Mouse (Mus musculus) mesoderm, embryonic 11.5 days (tissue): Measurements from ENCODE around the gene Cx3cr1.
"Not testable (repeated sequence)": the region's sequence is repeated elsewhere in the genome, so short reads cannot be mapped to it uniquely, and the experiment has no call there.

ENCODE experiments used
- DNase-seq: peaks from one replicate; pipeline ENCODE4 v3.0.0-alpha.2; 2012; ENCODE audit warnings: low read depth, low spot score

Gene Cx3cr1

GRCm38 (mm10) chr9:120069779-120070178, at the start of gene Cx3cr1:
Gene Cx3cr1, minus strand, starts transcription at chr9:120069879.
- no peak for DNase-seq

- DNase-seq: no peak
Observed at GRCm38 (mm10) chr9:120118212-120118611, 48.5 kb upstream of the Cx3cr1 start.

- DNase-seq: no peak
Observed at GRCm38 (mm10) chr9:120116184-120116624, 46.5 kb upstream of the Cx3cr1 start.

DNA sequence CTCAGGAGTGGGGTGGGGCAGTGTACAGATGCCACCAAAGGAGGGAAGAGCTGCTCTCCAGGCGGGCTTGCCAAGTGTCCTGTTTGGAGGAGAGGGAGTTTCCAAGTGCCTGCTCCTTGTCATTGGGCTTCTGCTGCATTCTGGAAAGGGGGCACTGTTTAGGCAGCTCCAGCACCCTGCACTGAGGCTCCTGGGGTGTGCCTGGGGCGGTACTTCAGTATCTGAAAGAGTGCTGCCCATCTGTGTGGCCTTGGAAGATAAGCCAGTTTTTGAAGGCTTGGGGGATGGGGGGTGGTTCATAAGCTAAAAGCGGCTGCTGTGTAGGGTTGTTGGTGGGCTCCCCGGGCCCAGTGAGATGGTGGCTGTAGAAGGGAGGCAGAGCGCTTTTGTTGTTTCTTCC, 45.9 kb upstream of the Cx3cr1 start:
- no peak for DNase-seq

GRCm38 (mm10) chr9:120114789-120115151, 45.1 kb upstream of the Cx3cr1 start:
- DNase-seq: no peak

GRCm38 (mm10) chr9:120114051-120114788, 44.5 kb upstream of the Cx3cr1 start:
- no peak for DNase-seq

DNA sequence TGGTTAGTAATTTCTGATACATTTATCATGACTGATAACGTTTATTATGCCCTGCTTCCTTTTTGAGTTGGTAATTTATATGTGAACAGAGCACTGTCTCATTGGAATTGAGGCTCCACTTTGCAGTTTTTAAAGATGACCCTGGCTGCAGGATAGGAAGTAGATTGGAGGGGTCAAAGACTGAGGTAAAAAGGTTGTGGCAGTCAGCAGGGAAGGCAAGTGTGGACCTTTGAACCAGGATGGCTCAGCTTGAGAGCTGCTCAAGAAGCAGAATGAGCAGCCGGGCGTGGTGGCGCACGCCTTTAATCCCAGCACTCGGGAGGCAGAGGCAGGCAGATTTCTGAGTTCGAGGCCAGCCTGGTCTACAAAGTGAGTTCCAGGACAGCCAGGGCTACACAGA, 43.8 kb upstream of the Cx3cr1 start:
- no peak for DNase-seq

DNA sequence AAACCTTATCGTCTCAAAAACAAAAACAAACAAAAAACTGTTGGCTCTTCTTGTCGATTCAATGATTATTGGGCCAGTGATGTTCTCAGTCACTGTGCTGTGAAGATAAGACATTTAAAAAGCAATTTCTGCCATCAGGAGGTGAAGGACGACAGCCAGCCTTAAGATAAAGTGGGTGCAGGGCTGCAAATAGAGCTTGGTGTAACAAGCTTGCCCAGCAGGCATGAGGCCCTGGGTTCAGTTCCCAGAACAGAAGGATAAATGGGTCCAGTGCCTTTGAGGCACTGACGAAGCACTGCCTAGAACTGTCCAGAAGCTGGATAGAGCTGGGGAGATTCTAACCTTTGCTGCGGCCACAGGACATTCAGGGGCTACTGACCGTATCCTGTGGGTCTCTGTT, 42.8 kb upstream of the Cx3cr1 start:
- DNase-seq: no peak

DNA sequence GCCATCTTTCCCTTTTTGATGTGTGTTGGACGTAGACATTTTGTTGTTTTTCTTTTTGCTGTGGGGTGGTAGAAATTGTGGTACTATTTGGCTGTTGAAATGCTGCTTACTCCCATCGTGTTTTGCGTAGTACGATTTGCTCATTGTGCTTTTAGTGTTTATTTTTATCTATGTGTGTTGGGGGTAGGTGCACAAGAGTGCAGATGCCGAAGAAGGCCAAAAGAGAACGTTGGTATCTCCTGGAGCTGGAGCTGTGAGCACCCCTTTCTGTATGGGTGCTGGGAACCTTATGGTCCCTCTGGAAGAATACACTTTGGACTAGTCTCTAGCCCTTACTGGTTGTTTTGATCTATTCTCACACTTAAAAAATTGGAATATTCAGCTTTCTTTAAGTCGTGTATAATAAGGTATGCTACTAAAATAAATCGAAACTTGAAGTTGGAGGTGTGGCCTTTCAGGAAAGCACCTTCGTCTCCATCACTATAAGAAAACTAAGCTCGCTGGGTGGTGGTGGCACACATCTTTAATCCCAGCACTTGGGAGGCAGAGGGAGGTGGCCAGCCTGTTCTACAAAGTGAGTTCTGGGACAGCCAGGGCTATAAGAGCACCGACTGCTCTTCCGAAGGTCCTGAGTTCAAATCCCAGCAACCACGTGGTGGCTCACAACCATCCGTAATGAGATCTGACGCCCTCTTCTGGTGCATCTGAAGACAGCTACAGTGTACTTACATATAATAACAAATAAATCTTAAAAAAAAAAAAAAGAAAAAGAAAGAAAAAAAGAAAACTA, 41.7 kb upstream of the Cx3cr1 start:
- DNase-seq: no peak

- DNase-seq: peak; percentile 96
Observed at GRCm38 (mm10) chr9:120110211-120111018, 40.7 kb upstream of the Cx3cr1 start, which contains the start of gene Slc25a38. Gene Slc25a38, plus strand, starts transcription at chr9:120110374.

DNA sequence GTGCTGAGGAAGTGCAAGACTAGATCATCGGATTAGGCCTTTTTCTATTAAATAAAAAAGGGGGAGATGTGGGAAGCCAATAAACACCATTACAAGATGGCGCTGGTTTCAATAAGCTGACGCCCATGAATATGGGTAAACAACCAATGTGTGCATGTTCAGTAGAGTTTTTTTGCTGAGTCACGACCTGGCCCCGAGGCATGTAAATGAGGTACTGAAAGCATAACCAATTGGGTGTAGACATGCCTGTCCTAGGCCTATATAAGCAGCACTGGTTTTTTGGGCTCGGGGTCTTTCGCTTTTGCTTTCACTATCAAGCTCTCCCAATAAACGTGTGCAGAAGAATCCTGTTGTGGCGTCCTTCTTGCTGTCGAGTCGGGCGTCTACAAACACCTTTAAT, 39.3 kb upstream of the Cx3cr1 start:
- not testable (repeated sequence) for DNase-seq

DNA sequence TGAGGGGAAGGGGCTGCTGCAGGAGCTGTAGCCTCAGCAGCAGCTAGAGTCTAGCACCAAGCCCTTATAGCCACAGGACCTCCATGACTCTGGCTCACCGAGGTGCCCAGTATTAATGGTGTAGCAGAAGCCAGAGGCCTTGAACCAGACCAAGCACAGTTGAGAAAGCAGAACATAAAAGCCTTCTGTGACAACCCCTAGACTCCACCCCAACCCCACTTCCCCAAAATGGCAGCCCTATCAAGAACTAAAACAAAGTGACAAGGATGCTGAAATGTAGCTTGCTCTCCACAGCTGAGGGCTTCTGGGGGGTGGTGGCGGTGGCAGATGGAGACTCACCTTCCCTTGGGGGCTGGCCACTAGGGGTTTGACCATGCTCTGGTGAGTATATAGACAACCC, 31.5 kb upstream of the Cx3cr1 start:
- no peak for DNase-seq

- no peak for DNase-seq
Observed at GRCm38 (mm10) chr9:120099304-120099703, 29.6 kb upstream of the Cx3cr1 start.

- DNase-seq: peak; percentile 73
Observed at GRCm38 (mm10) chr9:120098682-120099081, 29.0 kb upstream of the Cx3cr1 start.

DNA sequence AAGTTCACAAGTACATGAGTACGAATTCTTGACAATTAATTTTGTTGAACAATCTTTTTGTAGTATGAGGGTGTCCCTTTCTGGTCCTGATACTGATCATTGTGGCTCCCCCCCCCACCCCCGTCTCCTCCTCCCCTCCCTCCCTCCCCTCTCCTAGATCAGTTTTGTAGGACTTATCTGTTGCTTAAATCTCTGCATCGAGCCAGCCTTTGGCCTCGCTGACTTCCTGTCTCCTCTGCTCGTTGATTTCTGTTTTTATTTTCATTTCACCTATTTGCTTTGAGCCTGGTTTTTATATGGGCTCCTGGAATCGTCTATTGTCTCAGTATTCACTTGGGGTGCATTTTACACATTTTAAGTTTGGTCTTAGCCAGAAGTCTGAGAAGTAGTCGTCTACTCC, 26.2 kb upstream of the Cx3cr1 start:
- no peak for DNase-seq

DNA sequence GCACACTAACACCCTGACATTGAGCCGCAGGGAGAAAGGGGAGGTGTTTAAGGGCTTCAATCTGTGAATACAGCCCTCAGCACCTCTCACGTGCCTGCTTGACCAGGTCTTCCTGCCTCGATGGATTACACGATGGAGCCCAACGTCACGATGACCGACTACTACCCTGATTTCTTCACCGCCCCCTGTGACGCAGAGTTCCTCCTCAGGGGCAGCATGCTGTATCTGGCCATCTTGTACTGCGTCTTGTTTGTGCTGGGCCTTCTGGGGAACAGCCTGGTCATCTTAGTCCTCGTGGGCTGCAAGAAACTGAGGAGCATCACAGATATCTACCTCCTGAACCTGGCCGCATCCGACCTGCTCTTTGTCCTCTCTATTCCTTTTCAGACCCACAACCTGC, 24.0 kb upstream of the Cx3cr1 start:
- no peak for DNase-seq

DNA sequence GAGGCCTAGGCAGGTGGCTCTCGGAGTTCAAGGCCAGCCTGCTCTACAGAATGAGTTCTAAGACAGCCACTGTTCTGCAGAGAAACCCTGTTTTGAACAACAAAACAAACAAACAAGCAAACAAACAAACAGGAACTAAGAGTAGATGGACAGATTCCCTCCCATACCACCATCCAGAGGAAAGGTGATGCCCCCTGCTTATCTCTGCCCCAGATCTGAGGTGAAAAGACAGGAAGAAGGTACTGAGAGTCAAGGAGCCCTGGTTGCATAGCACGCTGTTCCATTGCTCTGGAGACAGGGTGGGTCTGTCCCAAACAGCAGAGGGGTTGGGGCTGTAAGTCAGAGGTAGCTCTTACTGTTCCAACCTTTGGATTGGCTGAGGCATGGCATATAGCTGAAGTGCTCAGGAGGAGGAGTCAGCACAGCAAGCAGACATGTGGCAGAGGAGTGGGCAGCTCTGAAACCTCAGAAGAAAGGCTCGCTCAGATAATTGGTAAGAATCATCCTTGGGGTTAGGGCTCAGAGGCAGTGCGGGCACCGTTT, 22.1 kb upstream of the Cx3cr1 start, which contains the start of gene Ccr8:
TSS of gene Ccr8 (plus strand) at position 419 of the 543 bp plus-strand sequence.
- DNase-seq: no peak

- DNase-seq: no peak
Observed at GRCm38 (mm10) chr9:120091086-120091485, 21.4 kb upstream of the Cx3cr1 start.

DNA sequence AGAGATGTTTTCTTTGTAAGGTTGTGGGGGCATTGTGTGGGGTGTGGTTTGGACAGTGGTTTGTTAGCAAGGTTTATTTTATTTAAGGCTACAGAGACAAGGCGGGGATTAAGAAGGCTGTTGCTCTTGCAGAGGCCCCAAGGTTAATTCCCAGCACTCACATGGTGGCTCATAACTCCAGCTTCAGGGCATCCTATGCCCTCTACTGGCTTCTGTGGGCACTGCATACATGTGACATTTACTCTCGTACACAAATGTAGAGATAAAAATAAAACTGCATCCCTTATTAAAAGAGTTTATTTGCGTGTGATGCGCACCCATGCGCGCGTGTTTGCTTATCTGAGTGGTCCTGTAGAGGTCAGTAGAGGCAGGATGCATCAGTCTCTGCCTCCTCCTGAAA, 19.4 kb upstream of the Cx3cr1 start:
- DNase-seq: no peak

DNA sequence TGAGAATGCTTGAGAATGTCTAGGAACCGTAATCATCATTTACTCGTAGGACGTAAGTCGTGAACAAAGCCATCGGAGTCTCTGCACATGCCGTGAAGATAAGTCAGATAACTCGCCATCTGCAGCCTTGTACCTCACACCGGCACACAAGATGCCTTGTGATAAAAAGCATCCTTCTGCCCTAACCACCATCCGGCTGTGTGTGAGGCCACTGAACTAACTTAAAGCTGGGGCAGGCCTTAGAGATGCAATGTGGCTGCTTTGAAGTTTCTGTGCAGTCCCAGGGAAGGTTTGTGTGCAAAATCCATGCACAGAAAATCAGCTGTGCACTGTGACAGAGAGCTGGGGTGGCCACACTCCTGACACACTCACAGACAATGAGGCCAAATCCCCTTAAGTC, 14.7 kb upstream of the Cx3cr1 start:
- DNase-seq: no peak

DNA sequence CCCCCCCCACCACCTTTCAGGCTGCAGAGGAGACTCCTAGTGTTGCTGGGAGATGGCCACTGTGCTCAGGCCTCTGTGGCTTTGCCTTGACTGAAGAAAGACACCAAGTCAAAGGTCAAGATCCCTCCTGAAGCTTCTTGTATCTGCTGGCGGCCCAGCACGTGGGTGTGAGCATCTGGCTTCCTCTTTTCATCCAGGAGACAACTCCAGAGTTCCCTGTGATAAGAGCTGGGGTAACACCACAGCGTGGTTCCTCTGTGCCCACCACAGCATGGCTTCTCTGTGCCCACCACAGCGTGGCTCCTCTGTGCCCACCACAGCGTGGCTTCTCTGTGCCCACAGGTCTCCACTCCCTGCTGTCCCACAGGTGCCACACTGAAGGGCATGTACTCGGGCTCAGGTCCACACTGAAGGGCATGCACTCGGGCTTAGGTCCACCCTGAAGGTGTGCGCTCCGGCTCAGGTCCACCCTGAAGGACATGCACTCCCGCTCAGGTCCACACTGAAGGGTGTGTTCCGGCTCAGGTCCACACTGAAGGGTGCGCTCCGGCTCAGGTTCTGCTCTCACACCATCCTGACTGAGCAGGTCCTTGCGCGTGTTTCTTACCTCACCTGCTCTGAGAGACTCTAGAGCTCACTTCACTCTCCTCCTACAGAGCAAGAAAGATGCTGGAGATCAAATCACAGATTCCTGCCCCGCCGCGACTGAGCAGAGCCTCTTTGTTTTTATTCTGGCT, 13.6 kb upstream of the Cx3cr1 start:
- no peak for DNase-seq
